Mouse (Mus musculus) adrenal gland, postnatal 14 days (tissue): ENCODE measurements around the gene Cand2. TPM values are rescaled to one million over a fixed set of nuclear protein-coding genes. Genes with fewer than 3 reads are reported as not detected.

ENCODE experiments used
- DNase-seq: peaks from one replicate; pipeline ENCODE4 v3.0.0; 2021; ENCODE audit warnings: mixed read lengths
- total RNA-seq: library from RNA; stranded (reverse); gene quantifications from 2 replicates; pipeline ENCODE4 v1.2.3, GENCODE M21; 2021

Cand2 gene
- total RNA-seq, 1 experiment from 2014 or later: 8.7 TPM

DNA sequence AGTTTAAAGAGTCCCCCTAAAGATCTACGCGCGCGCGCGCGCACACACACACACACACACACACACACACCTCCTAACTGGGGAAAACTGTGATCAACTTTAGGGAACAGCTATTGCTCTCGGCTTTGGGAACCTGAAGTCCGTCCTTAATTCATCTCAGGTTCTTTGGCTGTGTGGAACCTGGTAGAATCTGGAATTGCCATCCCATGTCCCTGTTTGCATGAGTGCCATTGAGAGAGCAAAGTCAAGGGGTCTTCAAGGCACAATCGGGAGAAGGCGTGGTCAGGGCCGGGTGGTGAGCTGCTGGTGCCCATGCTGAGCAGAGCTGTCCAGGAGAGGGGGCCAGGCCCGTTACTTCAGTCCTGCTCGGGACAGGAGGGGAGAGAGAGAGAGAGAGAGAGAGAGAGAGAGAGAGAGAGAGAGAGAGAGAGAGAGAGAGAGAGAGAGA lies 348 bp upstream of the Cand2 start:
- DNase-seq: peak; percentile 55

GRCm38 (mm10) chr6:115775838-115776237 lies 1.5 kb downstream of the Cand2 start:
- DNase-seq: no peak

DNA sequence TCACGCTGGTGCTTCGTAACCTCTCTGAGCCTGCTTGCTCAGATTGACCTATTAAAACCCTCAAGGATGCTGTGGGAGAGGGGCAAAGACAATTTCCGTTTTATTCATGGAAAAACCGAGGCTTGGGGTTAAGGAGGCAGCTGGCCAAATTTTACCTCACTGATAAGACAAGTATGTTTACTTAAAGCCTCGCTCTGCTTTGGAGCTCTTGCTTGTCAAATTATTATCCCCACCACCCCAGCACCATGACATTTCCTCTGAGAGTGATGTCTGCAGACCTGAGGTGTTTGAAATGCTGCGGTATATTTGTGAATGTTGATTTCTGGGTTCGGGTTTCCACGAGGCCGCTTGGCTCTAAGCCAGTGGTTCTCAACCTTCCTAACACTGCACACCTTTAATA lies 2.0 kb downstream of the Cand2 start:
- DNase-seq: no peak

- DNase-seq: peak; percentile 73
These were observed 8.4 kb downstream of the Cand2 start for GRCm38 (mm10) chr6:115782781-115783180.

DNA sequence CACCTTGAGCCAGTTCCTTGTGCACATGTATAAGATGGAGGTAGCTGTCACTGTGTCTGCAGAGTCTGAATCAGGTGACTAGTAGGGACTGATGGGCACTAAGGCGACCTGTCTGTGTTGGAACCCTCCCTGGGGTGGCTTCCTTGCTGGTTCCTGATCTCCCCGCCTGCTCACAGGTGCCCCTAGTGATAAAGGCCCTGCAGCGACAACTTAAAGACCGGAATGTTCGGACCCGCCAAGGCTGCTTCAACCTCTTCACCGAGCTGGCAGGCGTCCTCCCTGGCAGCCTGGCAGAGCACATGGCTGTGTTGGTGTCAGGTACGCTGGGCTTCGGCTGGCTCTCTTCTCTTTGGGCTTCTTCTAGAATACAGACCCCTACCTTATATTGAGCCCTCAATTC lies 16.7 kb downstream of the Cand2 start:
- no peak for DNase-seq

GRCm38 (mm10) chr6:115791842-115792686 lies 17.7 kb downstream of the Cand2 start:
- DNase-seq: peak; percentile 16

- no peak for DNase-seq
These were observed 18.4 kb downstream of the Cand2 start for GRCm38 (mm10) chr6:115792691-115793215.

DNA sequence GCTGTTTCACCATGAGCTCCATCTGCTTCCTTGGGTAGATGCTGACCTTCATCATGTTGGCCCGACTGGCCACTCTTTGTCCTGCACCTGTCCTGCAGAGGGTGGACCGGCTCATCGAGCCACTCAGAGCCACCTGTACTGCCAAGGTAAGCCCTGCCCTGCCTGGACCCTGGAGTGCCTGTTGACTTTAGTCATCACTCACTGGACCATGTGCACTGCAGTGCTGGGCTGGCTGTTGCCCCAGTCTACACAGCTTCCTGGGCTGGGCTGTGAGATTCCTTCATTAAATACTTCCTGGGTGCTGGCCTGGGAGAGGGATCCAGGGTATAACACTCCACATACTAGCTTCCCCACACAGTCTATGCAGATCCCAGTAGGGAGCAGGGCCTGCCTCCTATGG lies 27.5 kb downstream of the Cand2 start:
- DNase-seq: no peak

- peak; percentile 89 for DNase-seq
These were observed 29.4 kb downstream of the Cand2 start for GRCm38 (mm10) chr6:115803541-115804382.

GRCm38 (mm10) chr6:115804432-115805192 lies 30.3 kb downstream of the Cand2 start:
- no peak for DNase-seq

DNA sequence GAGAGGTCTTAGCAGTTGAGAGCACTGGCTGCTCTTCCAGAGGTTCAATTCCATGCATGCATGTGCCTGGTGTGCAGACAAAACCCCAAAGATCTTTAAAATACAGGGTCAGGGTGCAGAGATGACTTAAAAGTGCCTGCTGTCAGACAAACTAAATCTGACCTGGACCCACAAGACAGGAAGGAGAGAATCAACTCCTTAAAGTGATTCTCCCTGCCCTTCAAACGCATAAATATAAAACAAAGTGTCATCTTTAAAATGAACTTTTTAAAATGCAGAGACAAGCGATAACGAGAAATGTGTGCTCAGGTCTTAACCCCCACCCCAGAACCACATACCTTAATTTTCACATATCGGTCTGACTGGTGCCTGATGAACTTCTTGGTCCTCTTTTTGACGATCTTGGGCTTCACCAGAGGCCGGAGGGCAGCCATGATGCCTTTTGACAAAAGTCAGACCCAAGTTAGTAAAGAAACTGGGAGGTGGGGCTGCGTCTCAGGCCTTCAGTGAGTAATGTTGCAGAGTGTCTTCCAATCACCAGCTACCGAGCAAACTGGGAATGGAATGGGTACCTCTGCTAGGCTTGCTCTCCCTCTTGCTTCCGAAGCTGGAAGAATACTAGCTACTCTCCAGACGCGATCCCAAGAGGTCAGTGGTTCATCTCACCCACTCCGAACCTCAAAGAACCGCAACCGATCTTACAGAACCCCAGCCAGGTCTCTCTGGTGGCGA lies 33.3 kb downstream of the Cand2 start:
- DNase-seq: peak; percentile 53

GRCm38 (mm10) chr6:115808196-115808487 lies 33.8 kb downstream of the Cand2 start:
- no peak for DNase-seq

DNA sequence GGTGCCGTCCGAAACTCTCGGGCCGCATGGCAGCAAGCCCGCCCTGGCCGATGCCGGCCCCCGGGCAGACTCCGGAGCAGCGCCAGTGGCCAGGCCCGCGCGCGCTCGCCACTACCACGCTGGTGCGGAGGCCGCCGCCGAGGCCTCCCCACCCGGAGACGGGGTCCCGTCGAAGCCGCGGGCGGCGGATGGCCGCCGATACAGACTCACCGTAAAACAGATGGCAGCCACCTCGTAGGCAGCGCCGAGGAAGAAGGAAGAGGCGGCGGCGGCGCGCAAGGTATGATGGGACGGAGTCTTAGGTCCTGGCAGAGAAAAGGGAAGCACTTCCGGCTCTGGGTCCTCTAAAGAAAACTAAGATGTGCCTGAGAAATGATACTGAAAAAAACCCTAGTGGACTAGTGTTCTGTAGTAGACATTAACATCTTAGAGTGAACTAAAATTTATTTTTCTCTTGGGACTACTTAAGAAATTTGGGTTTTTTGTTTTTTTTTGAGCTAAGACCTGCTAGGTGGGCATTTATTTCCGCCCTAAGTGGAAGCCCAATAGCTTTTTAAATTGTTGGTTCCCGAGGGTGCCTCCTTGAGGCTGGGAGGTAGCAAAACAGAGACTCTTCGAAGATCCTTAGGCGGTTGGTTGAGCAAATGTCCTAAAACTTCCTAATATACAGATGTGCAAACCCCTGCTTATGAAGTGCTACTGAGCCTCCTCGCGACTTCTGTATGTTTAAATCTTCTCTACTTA lies 34.3 kb downstream of the Cand2 start, which contains the start of gene Rpl32:
Gene Rpl32 (minus strand): TSS at position 260 of the 744 bp plus-strand sequence.
- peak; percentile 91 for DNase-seq

DNA sequence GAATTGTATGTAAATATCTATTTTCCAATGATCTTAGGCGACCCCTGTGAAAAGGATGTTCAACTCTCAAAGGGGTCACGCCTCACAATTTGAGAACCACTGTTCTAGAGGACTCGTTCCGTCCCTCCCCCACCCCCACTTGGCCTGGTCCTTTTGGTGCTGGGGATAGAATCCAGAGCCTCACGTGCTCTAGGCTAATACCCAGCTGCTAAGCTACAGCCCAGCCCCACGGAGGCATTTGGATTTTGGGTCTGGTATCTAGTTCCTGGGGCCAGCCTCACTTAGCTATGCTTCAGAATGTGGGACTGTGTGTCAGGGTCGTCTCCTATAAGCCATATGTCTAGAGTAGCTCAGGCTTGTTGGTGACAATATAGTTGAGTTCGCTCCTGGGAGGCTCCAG lies 37.3 kb downstream of the Cand2 start:
- DNase-seq: no peak

DNA sequence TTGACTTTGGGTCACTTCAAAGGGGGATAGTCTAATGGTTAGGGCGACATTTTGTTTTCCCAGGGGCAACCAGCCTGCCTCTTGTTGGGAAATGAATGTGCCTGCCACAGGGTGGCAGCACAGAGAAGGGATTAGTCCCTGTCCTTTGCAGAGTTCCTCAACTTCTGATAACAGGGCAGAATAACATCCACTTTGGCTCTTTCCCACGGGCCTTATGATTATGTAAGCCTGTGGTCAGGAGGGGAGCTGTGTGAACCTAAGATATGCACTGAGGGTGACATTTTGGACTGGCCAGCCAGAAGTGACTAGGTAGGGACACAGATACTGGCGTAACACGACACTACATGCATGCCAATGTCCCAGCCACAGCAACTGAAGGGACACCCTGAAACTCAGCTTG lies 39.8 kb downstream of the Cand2 start:
- DNase-seq: peak; percentile 84

- no peak for DNase-seq
These were observed 40.7 kb downstream of the Cand2 start for GRCm38 (mm10) chr6:115815041-115815440.

DNA sequence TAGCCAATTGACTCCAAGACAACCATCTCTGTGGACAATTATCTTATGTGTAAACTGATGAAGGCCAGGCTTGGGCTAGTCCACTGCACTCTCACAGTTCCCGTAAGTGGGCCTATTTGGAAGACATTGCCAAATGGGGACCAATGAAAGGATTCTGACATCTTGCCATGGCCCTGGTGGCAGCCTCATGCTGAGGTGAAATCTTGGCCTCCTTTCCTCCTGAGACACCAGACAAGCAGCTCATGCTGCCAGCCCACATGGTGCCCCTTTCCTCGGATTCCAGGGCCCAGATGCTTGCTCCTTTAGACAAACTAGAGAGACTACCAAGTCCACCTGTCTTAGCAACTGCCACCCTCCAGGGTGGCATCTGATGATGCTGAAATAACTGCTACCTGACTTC lies 43.8 kb downstream of the Cand2 start:
- DNase-seq: no peak

DNA sequence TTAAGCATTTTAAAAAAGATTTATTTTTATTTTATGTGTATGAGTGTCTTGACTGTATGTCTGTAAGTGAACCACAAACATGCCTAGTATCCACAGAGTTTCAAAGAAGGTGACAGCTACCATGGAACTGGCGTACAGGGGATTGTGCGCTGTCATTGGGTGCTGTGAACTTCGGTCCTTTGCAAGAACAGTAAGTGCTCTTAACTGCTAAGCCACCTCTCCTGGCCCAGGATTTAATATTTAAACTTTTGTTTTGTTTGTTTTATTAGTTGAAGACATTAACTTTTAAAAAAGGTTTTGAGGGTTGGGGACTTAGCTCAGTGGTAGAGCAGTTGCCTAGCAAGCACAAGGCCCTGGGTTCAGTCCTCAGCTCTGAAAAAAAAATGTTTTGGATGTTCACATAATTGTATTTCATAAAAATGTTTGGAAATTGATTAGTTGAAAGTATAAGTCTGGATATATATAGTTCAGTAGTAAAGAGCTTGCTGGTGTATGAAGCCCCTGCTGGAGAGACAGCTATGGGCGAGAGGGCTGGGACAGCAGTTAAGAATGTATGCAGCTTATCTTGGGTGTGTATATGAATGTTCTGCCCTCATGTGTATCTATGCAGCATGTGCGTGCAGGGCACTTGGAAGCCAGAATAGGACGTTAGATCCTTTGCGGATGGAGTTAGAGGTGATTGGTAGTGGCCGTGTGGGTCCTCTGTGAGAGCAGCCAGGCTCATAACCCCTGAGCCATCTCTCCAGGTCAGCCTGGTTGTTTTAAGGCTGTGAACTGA lies 47.1 kb downstream of the Cand2 start:
- no peak for DNase-seq

DNA sequence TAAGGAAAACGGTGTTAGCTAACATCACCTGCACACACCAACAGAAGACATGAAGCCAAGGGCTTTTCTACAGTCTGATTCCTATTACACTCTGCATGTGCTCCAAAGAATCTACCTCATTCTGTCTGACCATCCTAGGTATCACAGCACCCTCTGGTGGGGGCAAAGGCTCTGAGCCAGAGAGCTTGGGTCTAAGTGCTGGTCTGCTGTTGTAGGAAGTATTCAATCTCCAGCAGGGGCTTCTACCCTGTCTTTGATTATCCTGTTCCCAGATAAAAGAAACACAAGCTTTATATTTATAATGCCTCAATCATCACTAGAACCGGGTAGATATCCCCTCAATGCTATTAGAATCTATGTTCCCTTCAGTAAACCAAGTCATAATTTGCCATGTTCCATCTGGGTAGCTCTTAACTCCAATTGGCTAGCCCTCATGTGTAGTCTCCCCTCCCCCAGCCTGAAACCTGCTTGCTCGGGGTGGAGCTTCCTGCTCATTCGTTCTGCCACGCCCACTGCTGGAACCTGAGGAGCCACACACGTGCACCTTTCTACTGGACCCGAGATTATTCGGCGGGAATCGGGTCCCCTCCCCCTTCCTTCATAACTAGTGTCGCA lies 49.6 kb downstream of the Cand2 start:
- peak; percentile 85 for DNase-seq
